Mouse (Mus musculus) heart, adult 2 months (tissue): ENCODE results near the gene Olfr272. TPM values are rescaled to one million over a fixed set of nuclear protein-coding genes. Genes with fewer than 3 reads are reported as not detected.

Experiments
- DNase-seq, 2 experiments: peaks; one replicate each; pipeline ENCODE4 v3.0.0; 2021
- H3K27ac ChIP-seq: fragments of 200-600 bp; 2 replicates; pipeline ENCODE4 v1.8.1; 2022
- H3K27me3 ChIP-seq: fragments of 200-500 bp; 2 replicates; pipeline ENCODE4 v1.6.1; 2012; ENCODE audit warnings: mild to moderate bottlenecking, low read length, inconsistent platforms, mixed read lengths; ENCODE audit not compliant: control insufficient read depth, insufficient read depth
- H3K36me3 ChIP-seq: fragments of 200-500 bp; 2 replicates; pipeline ENCODE4 v1.6.1; 2012; ENCODE audit warnings: low read length, inconsistent platforms; ENCODE audit not compliant: control insufficient read depth, insufficient read depth
- H3K4me1 ChIP-seq: fragments of 200-500 bp; 2 replicates; pipeline ENCODE4 v1.6.1; 2011; ENCODE audit warnings: low read length; ENCODE audit not compliant: control insufficient read depth, insufficient read depth
- H3K4me3 ChIP-seq: fragments of 200-600 bp; 2 replicates; pipeline ENCODE4 v1.8.1; 2022
- H3K79me2 ChIP-seq: fragments of 200-500 bp; replicated peaks from 2 replicates; pipeline ENCODE4 v1.6.1; 2012; ENCODE audit warnings: mild to moderate bottlenecking, inconsistent platforms, low read length, moderate library complexity, mixed read lengths; ENCODE audit not compliant: control insufficient read depth, insufficient read depth
- H3K9ac ChIP-seq: fragments of 200-500 bp; 2 replicates; pipeline ENCODE4 v1.6.1; 2012; ENCODE audit warnings: low read depth, mild to moderate bottlenecking, control low read depth, inconsistent platforms, low read length, mixed read lengths
- CTCF ChIP-seq: fragments of 200-600 bp; IDR thresholded peaks from 2 replicates; pipeline ENCODE4 v1.8.1; 2022; ENCODE audit warnings: antibody characterized with exemption, mild to moderate bottlenecking, moderate library complexity
- EP300 ChIP-seq: fragments of 200-500 bp; IDR thresholded peaks from 2 replicates; pipeline ENCODE4 v1.6.1; 2011; ENCODE audit warnings: low read depth, low read length, control low read depth; ENCODE audit not compliant: insufficient read depth
- POLR2A ChIP-seq: fragments of 200-500 bp; IDR thresholded peaks from 2 replicates; pipeline ENCODE4 v1.6.1; 2011; ENCODE audit warnings: mild to moderate bottlenecking, low read depth, low read length, control low read depth; ENCODE audit not compliant: insufficient read depth
- WGBS: fragments of 180-500 bp; shearing (Covaris S2); methylation state at CpG from one replicate; pipeline ENCODE4 v1.1.7; 2018; 5-methylcytosine and 5-hydroxymethylcytosine counted together
- intact Hi-C: fragments of 180-260 bp; cut with DNase I; formaldehyde crosslinking; loops from one replicate; pipeline ENCODE4 v1.15.1; 2025
- long read RNA-seq: library from polyadenylated mRNA; stranded (forward); transcript quantifications from one replicate; pipeline ENCODE4 v2.0.0, GENCODE M21; 2021
- polyA plus RNA-seq: library from polyadenylated mRNA; depleted of rRNA; stranded (reverse); fragments of >200 nt; gene quantifications from 2 replicates; pipeline ENCODE4 v1.2.3, GENCODE M21; 2012; rRNA removed
- total RNA-seq, 2 experiments: library from RNA; stranded (reverse); gene quantifications; 2 replicates each; pipeline ENCODE4 v1.2.3; 2021

Olfr272 gene
- total RNA-seq (not detected), polyA plus RNA-seq (not detected in 2 replicates)
- long read RNA-seq = 0 reads

DNA sequence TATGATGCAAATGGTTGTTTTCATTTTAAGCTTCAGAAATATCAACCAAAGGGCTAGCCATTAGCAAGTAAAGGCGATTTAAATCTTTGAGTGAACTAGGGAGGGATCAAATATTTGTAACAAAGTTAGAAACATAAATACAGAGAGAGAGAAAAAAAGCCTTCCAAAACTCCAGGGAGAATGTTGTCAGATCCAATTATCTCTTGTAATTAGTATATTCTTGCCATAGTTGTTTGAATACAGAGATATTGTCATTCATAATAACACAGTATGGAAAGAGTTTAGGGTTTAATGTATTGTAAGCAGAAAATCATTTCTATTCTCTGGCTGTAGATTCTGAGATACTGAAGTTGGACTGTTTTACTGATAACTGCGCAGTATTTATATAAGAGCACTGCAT lies at the start of gene Olfr272:
TSS of gene Olfr272 (minus strand) at position 101 of the 400 bp plus-strand sequence.
- H3K4me3 ChIP-seq = no peak within 1 kb of the TSS
- TF ChIP-seq EP300 (no peak), CTCF (no peak), POLR2A (no peak)
- no peak within 1 kb of the TSS for H3K27ac ChIP-seq
- intact Hi-C loops = no loop called here
- H3K4me1 ChIP-seq = no peaks in the 10 kb centered on the region
- H3K27me3 ChIP-seq = no peaks in the 10 kb centered on the region
- no peak within 1 kb of the TSS for H3K9ac ChIP-seq
- H3K79me2 ChIP-seq = no peaks in the 10 kb centered on the region
- H3K36me3 ChIP-seq = no peaks in the 10 kb centered on the region
- no peak for DNase-seq
- WGBS = 84% methylated on average over 2 of the region's 2 CpGs

DNA sequence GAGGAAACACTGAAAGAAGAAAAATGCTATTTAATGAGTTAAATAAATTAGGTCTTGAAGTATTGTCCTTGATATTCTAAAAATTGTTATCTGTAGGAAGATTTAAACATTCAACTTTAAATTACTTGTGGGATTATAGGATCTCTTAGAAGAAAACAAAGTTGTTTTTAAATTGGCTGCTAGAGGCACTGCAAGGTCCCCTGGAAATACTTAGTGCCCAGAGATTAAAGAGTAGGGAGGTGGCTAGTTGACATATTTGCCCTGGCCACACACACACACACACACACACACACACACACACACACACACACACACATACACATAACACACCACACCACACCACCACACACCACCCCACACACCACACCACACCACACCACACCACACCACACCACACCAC lies 45.3 kb upstream of the Olfr272 start, which contains the start of gene Olfr270:
TSS of gene Olfr270 (plus strand) at position 301 of the 400 bp plus-strand sequence.
- Histone ChIP-seq H3K36me3 (no peaks in the 10 kb centered on the region), H3K27ac (no peak within 1 kb of the TSS), H3K27me3 (no peaks in the 10 kb centered on the region), H3K79me2 (no peaks in the 10 kb centered on the region), H3K4me1 (no peaks in the 10 kb centered on the region), H3K9ac (no peak within 1 kb of the TSS), H3K4me3 (no peak within 1 kb of the TSS)
- no peak for DNase-seq
- intact Hi-C loops = no loop called here
- no peak for TF ChIP-seq EP300

DNA sequence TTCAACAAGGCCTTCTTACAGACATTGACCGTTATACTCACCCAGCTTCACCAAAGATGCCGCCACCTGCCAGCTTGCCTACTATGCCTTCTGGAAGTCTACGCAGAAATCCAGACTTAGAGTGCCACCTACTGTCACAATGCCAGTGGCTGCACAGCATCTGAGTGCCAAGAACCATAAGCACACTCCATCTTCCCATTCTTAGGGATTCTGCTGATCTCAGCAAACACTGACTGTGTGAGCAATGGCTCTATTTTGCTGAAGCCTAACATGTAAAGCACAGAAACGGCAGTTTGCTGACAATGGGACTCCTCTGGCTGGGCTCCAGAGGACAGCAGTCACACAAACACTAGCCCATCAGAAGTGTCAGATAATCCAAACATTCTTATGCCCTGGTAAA lies 39.7 kb upstream of the Olfr272 start:
- no peaks in the 10 kb centered on the region for H3K27me3 ChIP-seq
- H3K36me3 ChIP-seq = no peaks in the 10 kb centered on the region
- H3K79me2 ChIP-seq = no peaks in the 10 kb centered on the region
- H3K9ac ChIP-seq = no peak overlapping the region
- intact Hi-C loops = no loop called here
- 28% methylated on average over 4 of the region's 4 CpGs for WGBS
- no peak for DNase-seq
- peak; percentile 37 for TF ChIP-seq CTCF
- TF ChIP-seq EP300 = no peak
- no peak overlapping the region for H3K27ac ChIP-seq
- no peaks in the 10 kb centered on the region for H3K4me1 ChIP-seq
- H3K4me3 ChIP-seq = no peak overlapping the region

DNA sequence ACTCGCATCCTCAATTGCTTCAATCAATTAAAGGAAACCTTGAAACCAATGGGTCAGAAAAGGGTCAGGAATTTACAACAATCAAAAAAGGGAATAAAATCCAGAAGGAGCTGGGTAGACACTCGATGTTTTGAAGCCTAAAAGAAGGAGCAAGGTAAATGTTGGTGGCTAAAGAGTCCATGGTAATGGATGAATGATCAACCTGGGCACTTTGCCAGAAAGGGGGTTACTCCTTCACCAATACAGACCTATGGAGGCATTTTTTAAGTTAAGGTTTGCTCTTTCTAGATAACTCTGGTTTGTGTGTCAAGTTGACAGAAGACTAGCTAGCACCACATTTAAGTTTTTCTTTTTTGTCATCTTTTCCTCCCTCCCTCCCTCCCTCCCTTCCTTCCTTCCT lies 30.0 kb upstream of the Olfr272 start:
- WGBS = 72% methylated on average over 2 of the region's 2 CpGs
- intact Hi-C loops = no loop called here
- Histone ChIP-seq H3K9ac (no peak overlapping the region), H3K4me1 (no peaks in the 10 kb centered on the region), H3K36me3 (no peaks in the 10 kb centered on the region), H3K27ac (no peak overlapping the region), H3K79me2 (no peaks in the 10 kb centered on the region), H3K27me3 (no peaks in the 10 kb centered on the region), H3K4me3 (no peak overlapping the region)
- TF ChIP-seq POLR2A (no peak), EP300 (no peak), CTCF (no peak)
- DNase-seq = no peak

DNA sequence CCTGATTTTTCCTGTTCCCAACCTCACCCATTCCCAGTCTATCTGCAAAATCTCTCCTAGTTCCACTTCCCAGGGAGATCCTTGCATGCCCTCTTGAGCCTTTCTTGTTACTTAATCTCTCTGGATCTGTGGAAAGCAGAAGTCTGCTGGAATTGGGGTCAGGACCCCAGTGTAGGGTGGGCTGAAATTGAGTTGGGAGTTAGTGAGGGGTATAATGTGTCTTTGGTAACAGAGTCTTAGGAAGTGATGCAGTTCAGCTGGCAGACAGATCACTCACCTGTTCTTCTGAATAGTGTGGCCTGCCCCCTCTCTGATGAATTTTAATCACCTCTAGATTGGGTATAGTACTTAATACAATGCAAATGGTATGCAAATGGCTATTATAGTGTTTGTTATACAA lies 27.7 kb upstream of the Olfr272 start:
- H3K9ac ChIP-seq = no peak overlapping the region
- H3K27me3 ChIP-seq = no peaks in the 10 kb centered on the region
- H3K36me3 ChIP-seq = no peaks in the 10 kb centered on the region
- no peak overlapping the region for H3K27ac ChIP-seq
- DNase-seq = no peak
- no peaks in the 10 kb centered on the region for H3K79me2 ChIP-seq
- TF ChIP-seq POLR2A (no peak), CTCF (no peak), EP300 (no peak)
- no peak overlapping the region for H3K4me3 ChIP-seq
- intact Hi-C loops = no loop called here
- H3K4me1 ChIP-seq = no peaks in the 10 kb centered on the region

DNA sequence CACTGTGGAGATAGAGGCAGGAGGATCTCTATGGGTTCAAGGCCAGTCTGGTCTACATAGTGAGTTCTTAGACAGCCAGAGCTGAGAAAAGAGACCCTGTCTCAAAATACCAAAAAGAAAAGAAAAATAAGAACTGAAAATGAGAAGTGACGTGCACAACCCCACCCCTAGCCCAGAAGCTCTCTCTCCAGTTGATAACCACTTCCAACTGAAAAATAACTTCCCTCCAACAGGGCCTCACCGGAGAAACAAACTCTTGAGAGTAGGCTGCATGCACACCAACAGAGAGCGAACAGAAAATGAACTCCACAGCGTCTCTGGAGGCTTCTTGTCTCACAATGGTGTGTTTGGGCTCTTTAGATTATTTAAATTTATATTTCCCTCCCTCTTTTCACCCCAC lies 11.5 kb upstream of the Olfr272 start:
- TF ChIP-seq POLR2A (no peak), EP300 (no peak)

DNA sequence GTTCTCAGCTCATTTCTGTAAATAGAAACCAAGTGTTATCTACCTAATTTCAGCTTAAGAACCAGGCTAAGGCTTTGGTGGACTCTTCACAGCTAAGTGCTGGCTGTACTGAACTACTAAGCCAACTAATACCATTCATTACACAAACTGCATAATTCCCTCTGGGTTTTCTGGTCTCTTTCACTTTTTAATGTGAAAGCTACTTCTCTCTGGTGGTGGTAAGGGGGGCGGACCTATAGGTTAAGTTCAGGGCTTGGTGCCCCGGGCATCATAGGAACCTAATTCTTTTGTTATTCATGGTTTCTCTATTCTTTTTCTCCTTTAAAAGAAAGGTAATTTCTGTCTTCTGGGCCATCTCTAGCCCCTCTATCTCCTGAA lies 1.7 kb downstream of the Olfr272 start:
- intact Hi-C loops = no loop called here
- DNase-seq = no peak

More for the DNA sequence above, 11.5 kb upstream of the Olfr272 start:
- intact Hi-C loops = no loop called here
- Histone ChIP-seq H3K79me2 (no peaks in the 10 kb centered on the region), H3K27ac (no peak overlapping the region), H3K36me3 (no peaks in the 10 kb centered on the region), H3K4me3 (no peak overlapping the region), H3K4me1 (no peaks in the 10 kb centered on the region), H3K27me3 (no peaks in the 10 kb centered on the region), H3K9ac (no peak overlapping the region)
- no peak for DNase-seq
- 88% methylated on average over 4 of the region's 4 CpGs for WGBS

More for the DNA sequence above, 1.7 kb downstream of the Olfr272 start:
- no peaks in the 10 kb centered on the region for H3K36me3 ChIP-seq
- H3K4me1 ChIP-seq = no peaks in the 10 kb centered on the region
- H3K27me3 ChIP-seq = no peaks in the 10 kb centered on the region
- no peak overlapping the region for H3K27ac ChIP-seq
- no peaks in the 10 kb centered on the region for H3K79me2 ChIP-seq
- 87% methylated on average over 2 of the region's 2 CpGs for WGBS
- no peak overlapping the region for H3K9ac ChIP-seq
- no peak overlapping the region for H3K4me3 ChIP-seq
- TF ChIP-seq EP300 = no peak
- no peak for TF ChIP-seq CTCF
- no peak for TF ChIP-seq POLR2A
